Mouse (Mus musculus): ENCODE measurements at regions not wholly inside any gene's neighbourhood (a gene's known extent, or its start where the extent isn't known, plus 50 kb on each side); places are given as distances from the start of the nearest gene placed in this dataset.

DNA sequence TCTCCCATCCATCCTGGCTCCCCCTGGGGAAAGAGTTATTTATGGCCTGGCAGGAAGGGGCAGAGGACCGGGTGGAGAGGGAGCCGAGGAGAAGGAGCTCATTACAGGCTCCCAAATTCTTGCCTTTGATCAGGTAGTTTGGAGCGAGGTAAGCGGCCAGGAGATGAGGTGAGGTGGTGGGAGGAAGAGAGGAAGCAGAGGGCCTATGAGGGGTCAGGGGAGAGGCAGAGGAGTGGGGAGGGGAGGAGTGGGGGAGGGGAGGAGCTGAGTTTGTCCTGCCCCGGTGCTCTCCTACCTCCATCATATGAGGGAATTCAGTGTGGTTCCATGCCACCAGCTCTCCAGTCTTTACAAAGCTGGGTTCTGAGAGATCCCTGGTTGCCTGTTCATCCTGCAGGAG lies 98.8 kb upstream of the Lhx1 start:
- Histone ChIP-seq H3K27ac (ENCODE audit: insufficient read depth, low read depth, low read length) (no peak overlapping the region), H3K4me1 (ENCODE audit: control insufficient read depth, insufficient read depth, low read length) (peaks cover 5% of the 10 kb centered on the region), H3K4me3 (ENCODE audit: insufficient read depth, low read length) (no peak overlapping the region)
- no peak for TF ChIP-seq POLR2A (IDR thresholded peaks at IDR 0.05; ENCODE audit: borderline replicate concordance, low read depth, low read length)
- TF ChIP-seq CTCF (IDR thresholded peaks at IDR 0.05; ENCODE audit: low read depth, low read length) = no peak

DNA sequence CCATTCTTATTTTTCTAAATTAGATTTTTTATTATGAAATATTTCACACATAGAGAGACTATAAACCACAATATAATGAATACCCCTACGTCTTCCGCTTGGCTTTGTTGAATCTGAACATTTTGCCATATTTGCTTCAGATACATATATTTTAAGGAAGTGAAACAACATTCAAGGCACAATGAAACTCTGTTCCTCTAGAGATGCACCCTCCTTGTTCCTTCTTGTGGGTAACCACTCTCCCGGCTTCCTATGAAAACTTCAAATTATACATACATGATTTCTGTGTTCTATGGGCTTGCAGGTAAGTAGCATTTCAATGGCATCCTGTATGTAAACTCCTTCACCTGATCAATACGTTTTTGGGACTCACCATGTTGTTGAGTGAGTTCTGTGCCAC lies 94.4 kb upstream of the Lhx1 start:
- H3K4me1 ChIP-seq (ENCODE audit: control insufficient read depth, insufficient read depth, low read length) = peaks cover 5% of the 10 kb centered on the region
- no peak overlapping the region for H3K27ac ChIP-seq (ENCODE audit: insufficient read depth, low read depth, low read length)
- no peak overlapping the region for H3K4me3 ChIP-seq (ENCODE audit: insufficient read depth, low read length)
- TF ChIP-seq POLR2A (IDR thresholded peaks at IDR 0.05; ENCODE audit: borderline replicate concordance, low read depth, low read length) = no peak
- TF ChIP-seq CTCF (IDR thresholded peaks at IDR 0.05; ENCODE audit: low read depth, low read length) = no peak

DNA sequence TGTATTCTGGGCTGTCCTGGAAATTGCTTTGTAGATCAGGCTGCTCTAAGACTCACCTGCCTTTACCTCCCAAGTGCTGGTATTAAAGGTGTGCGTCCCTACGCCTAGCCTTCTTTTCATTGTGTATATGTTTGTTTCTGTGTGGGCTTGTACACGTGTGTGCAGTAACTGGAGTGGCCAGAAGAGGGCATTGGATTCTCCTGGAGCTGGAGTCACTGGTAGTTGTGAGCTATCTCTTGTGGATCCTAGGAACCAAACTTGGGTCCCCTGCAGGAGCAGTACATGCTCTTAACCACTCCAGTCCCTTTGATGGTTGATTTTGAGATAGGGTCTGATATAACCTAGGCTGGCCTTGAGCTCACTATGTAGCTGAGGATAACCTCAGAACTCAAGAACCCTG lies 93.2 kb upstream of the Lhx1 start:
- H3K4me1 ChIP-seq (ENCODE audit: control insufficient read depth, insufficient read depth, low read length) = peaks cover 5% of the 10 kb centered on the region
- H3K27ac ChIP-seq (ENCODE audit: insufficient read depth, low read depth, low read length) = no peak overlapping the region
- TF ChIP-seq CTCF (IDR thresholded peaks at IDR 0.05; ENCODE audit: low read depth, low read length) (no peak), POLR2A (IDR thresholded peaks at IDR 0.05; ENCODE audit: borderline replicate concordance, low read depth, low read length) (no peak)
- H3K4me3 ChIP-seq (ENCODE audit: insufficient read depth, low read length) = no peak overlapping the region

DNA sequence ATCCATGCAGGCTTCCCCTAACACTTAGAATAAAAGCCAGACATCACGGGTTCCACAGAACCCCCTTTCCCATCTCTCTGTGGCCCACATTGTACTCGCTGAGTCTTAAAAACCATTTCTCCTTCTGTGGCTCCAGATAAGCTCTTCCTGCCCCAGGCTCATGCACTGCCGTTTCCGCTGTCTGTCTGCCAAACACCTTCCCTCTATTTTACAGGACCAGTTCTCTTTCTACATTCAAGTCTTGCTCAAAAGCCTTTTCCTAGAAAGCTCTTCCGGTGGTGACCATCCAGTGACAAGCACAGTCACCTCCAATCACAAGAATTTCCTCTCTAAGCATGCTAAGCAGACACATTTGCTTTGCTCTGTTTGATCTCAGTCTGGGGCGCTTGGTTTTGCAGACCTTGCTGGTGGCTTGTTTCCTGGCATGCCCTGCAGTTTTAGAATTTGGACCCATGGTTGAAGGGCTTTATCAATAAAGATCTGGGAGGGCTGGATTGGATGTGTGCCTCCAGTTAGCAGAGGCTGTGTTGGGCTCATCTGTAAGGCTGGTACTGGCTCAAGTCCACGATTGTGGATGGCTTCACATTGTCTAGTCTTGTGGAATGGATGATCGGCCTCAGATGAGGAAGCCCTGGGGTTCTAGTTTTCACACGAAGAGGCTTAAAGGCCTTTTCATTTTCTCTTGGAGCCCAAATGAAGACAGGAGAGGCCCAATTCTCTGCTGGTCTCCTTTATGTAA lies 87.8 kb upstream of the Lhx1 start:
- Histone ChIP-seq H3K4me3 (ENCODE audit: insufficient read depth, low read length) (no peak overlapping the region), H3K27ac (ENCODE audit: insufficient read depth, low read depth, low read length) (no peak overlapping the region), H3K4me1 (ENCODE audit: control insufficient read depth, insufficient read depth, low read length) (no peaks in the 10 kb centered on the region)
- TF ChIP-seq POLR2A (IDR thresholded peaks at IDR 0.05; ENCODE audit: borderline replicate concordance, low read depth, low read length) (no peak), CTCF (IDR thresholded peaks at IDR 0.05; ENCODE audit: low read depth, low read length) (no peak)

DNA sequence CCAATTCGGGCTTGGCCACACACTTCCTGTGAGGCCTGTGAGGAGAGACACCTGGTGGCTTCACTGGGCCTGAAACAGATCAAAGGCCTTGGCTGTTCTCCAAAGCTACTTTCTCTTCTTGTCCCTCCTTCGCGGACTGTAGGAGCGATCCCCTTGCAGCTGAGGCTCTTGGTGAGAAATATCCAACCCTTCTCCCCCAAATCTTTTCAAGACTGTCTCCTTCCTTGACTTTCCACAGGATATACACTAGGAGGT lies 86.2 kb upstream of the Lhx1 start:
- Histone ChIP-seq H3K4me3 (ENCODE audit: insufficient read depth, low read length) (no peak overlapping the region), H3K27ac (ENCODE audit: insufficient read depth, low read depth, low read length) (no peak overlapping the region), H3K4me1 (ENCODE audit: control insufficient read depth, insufficient read depth, low read length) (no peaks in the 10 kb centered on the region)
- no peak for TF ChIP-seq POLR2A (IDR thresholded peaks at IDR 0.05; ENCODE audit: borderline replicate concordance, low read depth, low read length)
- TF ChIP-seq CTCF (IDR thresholded peaks at IDR 0.05; ENCODE audit: low read depth, low read length) = no peak

DNA sequence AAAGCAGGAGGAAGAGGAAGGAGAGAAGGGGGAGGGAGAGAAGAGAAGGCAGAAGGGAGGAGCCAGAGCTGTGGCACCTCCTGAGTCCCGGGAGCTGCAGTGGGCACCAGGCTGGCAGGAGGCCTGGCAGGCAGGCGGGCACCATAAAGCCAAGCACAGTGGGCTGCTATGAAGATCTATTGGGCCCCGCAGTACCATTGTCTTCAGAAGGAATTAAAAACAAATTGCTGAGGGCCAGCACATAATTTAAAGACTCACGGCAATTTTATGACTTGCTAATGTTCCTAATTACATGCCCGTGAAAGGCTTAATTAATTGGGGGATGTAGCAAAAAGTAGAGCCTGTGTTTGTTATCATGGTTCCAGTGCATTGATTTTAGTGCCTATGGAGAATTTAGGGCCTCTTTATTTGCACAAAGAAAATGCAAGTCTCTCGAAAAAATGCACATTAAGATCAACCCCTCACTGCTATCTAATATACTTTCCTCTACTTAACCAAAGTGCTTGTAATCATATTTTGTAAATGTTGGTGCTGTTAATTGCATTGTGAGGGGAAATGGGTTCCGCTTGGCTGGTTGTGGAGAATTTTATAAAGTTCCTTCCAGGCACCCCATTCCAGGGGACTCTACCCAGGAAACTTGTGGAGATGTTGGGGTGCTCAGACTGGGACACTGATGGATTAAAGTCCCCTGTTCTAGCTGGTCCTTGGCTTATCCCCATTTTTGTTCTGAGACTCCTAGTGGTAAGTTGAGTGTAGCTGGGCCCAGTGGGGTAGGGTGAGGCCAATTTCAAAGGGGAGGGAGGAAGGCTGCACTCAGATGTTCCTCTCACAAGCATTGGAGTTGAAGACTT lies 85.7 kb upstream of the Lhx1 start:
- Histone ChIP-seq H3K4me1 (ENCODE audit: control insufficient read depth, insufficient read depth, low read length) (no peaks in the 10 kb centered on the region), H3K4me3 (ENCODE audit: insufficient read depth, low read length) (no peak overlapping the region), H3K27ac (ENCODE audit: insufficient read depth, low read depth, low read length) (no peak overlapping the region)
- TF ChIP-seq CTCF (IDR thresholded peaks at IDR 0.05; ENCODE audit: low read depth, low read length) (no peak), POLR2A (IDR thresholded peaks at IDR 0.05; ENCODE audit: borderline replicate concordance, low read depth, low read length) (no peak)

DNA sequence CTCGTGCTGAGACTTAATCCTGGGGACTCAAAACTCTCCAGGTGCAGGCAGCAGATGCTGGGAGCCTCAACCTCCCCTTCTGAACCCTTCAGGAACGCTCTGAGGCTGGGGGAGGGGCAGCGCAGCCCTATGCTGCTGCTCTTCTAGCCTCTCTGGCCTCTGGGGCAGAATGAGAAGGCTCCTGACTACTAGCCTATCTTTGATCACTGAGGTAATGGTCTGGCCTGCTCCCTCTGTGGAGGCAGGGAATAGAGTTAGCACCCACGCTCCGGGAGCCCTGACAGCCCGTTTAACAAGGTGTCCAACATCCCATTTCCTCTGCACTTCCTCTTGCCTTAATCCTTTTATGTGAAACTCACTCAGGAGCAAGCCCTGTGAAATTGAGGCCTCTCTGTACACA lies 79.4 kb upstream of the Lhx1 start:
- Histone ChIP-seq H3K4me3 (ENCODE audit: insufficient read depth, low read length) (no peak overlapping the region), H3K4me1 (ENCODE audit: control insufficient read depth, insufficient read depth, low read length) (no peaks in the 10 kb centered on the region)
- TF ChIP-seq POLR2A (IDR thresholded peaks at IDR 0.05; ENCODE audit: borderline replicate concordance, low read depth, low read length) (no peak), CTCF (IDR thresholded peaks at IDR 0.05; ENCODE audit: low read depth, low read length) (no peak)

DNA sequence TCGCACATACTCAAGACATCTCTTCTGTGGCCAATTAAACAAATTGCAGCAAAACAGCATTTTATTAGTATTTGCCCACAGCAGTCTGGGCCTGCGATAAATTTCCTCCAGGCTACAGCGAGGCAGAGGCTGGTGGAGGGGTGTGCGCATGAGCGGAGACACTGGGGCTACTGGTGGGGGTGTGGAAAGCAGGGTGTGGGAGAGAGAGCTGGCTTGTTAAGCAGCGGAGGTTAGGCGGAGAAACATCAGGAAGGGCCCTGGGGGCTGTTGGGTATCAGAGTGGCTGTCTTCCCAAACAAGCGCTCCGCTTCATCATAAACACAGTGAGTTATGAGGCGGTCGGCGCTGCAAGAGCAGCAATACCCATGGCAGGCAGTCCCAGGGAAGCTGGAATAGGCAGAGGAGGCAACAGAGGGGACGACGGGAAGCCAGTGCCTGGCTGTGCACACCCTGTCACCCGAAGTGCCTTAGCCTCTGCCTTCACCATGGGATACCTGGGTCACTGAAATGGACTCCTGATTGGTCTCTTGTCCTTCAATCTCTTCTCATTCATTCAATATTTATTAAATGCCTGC lies 74.0 kb upstream of the Lhx1 start:
- Histone ChIP-seq H3K27ac (ENCODE audit: insufficient read depth, low read depth, low read length) (no peak overlapping the region), H3K4me1 (ENCODE audit: control insufficient read depth, insufficient read depth, low read length) (peaks cover 13% of the 10 kb centered on the region), H3K4me3 (ENCODE audit: insufficient read depth, low read length) (no peak overlapping the region)
- TF ChIP-seq CTCF (IDR thresholded peaks at IDR 0.05; ENCODE audit: low read depth, low read length) (no peak), POLR2A (IDR thresholded peaks at IDR 0.05; ENCODE audit: borderline replicate concordance, low read depth, low read length) (no peak)

More for the DNA sequence above, 79.4 kb upstream of the Lhx1 start:
- H3K27ac ChIP-seq (ENCODE audit: insufficient read depth, low read depth, low read length) = no peak overlapping the region

DNA sequence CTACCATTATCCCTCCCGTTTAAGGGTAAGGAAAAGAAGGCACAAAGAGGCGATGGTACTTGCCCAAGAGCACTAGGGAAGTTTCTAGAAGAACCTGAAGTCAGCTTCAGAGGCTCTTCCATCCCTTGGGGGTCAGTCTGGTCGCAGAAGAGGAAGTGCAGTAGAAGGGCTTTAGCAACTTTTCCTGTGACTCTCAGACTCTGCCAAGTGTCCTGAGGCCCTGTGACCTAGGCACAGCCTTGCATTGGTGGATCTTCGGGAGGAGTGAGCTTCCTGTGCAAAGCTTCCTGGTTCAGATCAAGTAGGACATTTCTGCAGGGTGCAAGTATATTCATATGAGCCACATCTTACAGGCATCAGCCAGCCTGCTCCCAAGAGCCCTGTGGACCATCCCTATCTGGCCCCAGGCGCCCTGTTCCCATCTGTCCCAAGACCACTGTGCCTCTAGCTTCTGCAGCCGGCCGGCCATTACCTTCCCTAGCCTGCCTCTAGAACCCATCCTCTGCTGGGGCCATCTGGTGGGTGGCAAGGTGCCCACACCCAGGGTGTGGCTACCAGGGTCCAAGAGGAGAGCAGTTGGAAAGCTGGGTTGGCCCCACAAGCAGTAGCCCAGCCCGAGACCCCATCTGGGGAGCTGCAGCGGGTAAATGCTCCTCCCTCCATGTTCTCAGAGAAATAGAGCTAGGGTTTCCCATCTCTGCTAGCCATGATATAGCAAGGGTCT lies 72.4 kb upstream of the Lhx1 start:
- Histone ChIP-seq H3K4me1 (ENCODE audit: control insufficient read depth, insufficient read depth, low read length) (peaks cover 13% of the 10 kb centered on the region), H3K4me3 (ENCODE audit: insufficient read depth, low read length) (no peak overlapping the region), H3K27ac (ENCODE audit: insufficient read depth, low read depth, low read length) (peak overlapping the region; percentile 20)
- TF ChIP-seq POLR2A (IDR thresholded peaks at IDR 0.05; ENCODE audit: borderline replicate concordance, low read depth, low read length) (no peak), CTCF (IDR thresholded peaks at IDR 0.05; ENCODE audit: low read depth, low read length) (no peak)
